Mouse (Mus musculus) spleen, embryonic (tissue): Measurements from ENCODE around the gene Mthfsd.
"Not testable (repeated sequence)": the region's sequence is repeated elsewhere in the genome, so short reads cannot be mapped to it uniquely, and the experiment has no call there.

ENCODE experiments used
- CTCF ChIA-PET: fragments of 350-600 bp; sonication (Branson Sonifier 250); formaldehyde crosslinking; loops from one replicate; lab custom pipeline; 2022; lab: Charles Lee

The Mthfsd gene

DNA sequence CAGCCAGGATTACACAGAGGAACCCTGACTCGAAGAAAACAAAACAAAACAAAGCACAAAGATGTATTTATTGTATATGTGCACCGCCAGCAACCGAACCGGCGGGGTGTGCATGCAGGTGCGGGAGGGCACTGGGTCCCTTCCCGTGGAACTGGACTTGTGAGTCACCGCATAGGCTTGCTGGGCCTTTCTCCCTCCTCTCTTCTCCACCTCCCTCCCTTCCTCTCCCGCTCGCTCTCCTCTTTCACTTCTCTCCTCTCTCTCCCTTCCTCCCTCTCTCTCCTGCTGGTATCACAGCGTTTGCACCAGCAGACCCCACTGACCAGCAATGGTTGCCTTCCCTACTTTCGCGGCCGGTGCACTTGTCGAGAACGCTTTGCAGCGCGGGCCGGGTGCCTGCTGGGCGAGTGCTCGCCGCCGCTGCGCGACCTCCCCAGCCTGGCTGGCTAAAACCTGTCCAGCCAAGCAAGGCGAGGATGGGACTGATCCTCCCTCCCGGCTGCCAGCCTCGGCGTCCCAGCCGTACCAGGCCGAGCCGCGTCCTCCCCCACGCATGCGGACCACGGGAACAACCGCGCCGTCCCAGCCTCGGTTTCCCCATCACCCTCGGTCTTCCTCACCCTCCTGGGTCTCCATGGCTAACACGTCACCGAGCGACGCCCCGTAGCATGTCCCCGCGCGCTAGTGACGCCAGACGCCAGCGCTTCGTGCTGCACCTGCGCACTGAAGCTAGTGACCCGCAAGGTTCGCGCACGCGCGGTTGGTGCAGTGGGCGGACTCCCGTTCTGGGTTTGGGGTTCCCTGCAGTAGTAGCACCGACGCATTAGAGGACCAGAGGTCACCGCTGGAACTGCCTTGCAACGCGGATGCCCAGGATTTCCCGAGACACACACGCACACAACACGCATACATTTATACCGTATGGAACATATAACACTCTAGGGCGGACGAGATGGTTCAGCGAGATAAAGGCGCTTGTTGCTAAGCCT, at the start of gene Mthfsd:
Gene Mthfsd (minus strand): TSS at position 725 of the 989 bp plus-strand sequence.
- CTCF ChIA-PET = interaction anchor here (0.8 kb wide), 1 partner anchor 10 kb away, joined by 3 read pairs; no protein-coding TSS in a partner anchor

DNA sequence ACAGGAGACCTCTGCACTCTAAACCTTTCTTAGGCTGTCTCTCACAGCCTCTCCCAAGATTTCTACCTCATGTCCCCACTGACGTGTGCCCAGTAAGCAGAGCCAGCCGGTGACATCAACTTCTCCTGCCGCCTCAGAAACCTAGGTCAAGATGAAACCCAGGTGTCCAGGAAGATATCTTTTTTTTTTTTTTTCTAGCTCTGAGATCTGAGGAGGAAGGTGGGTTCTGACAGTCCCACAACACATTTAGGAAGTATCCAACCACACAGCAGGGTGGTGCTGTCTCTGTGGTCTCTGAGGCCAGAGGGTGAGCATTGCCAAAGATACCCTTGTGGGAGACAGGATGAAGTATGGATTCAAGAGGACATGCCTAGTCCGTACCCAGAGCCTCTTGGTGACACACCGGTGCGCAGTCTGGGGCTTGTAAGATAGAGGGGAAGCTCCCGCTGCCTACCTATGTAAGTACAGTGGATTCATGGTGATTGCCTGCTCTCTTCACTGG, 48.8 kb upstream of the Mthfsd start:
- CTCF ChIA-PET = interaction anchor here (1.2 kb wide), 1 partner anchor 1072 kb away, joined by 9 read pairs; no protein-coding TSS in a partner anchor

DNA sequence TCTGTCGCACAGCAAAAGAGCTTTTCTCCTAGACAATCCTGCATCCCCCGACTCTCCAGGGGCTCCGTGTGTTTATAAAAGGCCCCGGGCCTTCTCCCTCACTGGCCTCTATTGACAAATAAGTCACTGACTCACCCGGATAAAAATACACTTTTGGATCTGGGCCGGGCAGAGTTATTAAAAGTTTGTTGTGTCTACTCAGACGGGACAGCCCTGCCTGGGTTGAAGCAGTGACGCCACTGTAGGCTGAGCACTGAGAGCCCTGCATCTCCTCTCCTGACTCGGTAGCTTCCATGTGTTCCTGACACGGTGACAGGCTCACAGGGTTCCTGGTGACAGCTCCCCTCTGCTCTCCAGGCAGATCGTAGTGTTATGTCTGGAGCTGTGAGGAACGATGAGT, 44.2 kb upstream of the Mthfsd start:
- CTCF ChIA-PET = no interaction called here

DNA sequence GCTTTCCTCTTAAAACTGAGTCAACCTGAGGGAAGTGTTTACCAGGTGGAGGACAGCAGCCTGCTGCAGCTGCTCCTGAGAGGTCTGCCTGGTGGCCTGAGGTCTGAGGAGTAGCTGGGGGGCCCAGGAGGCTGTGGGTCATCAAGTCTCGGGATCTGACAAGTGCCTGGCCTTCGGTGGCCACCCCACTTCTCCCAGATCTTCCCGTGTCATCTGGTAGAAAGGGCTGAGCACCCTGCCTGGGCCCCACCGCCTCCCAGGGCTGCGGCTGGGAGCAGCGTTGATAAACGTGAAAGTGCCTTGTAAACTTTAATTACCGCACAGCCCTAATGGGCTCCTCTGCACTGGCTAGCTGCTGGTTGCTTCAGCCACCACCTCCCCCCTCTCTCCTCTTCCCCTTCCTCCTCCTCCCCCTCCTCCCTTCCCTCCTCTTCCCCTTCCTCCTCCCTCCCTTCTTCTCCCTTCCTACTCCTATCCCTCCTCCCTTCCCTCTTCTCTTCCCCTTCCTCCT, 40.4 kb upstream of the Mthfsd start:
- CTCF ChIA-PET = no interaction called here

DNA sequence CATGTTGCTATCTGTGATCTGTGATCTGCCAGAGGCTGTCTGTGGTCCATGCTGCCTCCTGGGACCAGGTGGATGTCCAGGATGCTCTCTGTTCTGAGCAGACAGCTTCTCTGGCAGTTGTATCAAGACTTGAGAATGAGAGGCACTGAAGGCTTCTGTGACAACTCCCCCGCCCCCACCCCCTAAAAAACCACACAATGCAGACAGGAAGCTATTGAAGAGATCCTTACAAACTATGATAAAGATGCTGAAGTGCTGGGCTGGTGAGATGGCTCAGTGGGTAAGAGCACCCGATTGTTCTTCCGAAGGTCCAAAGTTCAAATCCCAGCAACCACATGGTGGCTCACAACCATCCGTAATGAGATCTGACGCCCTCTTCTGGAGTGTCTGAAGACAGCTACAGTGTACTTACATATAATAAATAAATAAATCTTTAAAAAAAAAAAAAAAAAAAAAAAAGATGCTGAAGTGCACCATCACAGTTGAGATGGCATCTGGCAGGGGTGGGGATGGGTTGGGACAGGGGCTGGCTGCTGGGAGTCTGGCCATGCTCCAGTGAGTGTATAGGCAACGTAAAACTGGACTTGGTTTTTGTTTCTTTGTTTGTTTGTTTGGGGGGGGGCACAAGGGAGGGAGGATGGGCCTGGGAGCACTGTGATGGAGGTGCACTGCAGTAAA, 37.4 kb upstream of the Mthfsd start:
- CTCF ChIA-PET = not testable (repeated sequence)

DNA sequence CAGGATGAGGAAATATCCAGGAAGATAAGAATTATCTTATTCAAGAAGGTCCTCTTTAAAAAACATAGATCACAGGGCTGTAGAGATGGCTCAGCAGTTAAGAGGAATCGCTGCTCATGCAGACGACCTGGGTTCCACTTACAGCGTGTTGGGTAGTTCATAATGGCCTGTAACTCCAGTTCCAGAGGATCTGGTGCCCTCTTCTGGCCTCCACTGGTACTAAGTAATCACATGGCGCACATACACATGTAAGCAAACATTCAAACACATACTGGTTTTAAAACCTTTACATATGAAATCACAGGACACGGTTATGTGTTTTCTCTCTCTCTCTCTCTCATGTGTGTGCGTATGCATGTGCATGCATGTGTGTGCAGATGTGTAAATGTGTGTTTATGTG, 28.7 kb upstream of the Mthfsd start:
- CTCF ChIA-PET = no interaction called here

DNA sequence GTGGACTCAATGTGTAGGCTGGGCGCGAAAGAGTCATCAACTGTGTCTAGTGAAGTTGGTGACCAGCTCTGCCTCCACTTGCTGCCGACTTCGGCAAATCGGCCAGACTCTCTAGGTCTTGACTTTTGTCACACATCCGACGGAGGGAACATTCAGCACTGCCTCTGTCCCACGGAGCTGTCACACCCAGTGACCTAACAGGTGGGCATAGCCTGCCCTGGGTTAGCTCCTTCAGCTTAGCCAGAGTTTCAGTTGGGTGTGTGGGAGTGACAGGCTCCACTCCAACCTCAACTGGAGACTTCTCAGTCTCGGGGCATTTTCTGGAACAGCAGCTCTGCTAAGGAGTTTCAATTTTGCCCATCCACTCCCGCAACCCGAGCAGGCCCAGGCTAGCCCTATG, 26.3 kb upstream of the Mthfsd start:
- CTCF ChIA-PET = no interaction called here

DNA sequence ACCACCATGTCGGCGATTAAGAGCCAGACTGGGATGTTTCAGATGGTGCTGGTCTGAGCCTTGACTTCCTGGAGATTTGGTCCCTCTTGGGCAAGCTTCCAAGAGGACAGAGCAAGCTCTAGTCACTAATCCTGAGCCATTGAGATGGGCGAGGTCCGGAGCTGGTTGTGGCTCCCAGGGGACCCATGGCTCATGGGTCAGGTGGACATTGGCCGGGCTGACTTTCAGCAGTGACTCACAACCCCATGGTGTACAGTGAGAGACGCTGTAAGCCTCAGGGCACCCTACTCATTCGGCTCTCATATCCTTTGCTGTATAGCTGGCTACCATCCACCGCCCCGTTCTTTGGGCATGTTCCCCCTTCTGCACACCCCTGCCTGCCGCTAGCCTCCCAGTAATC, 25.9 kb upstream of the Mthfsd start:
- CTCF ChIA-PET = no interaction called here

DNA sequence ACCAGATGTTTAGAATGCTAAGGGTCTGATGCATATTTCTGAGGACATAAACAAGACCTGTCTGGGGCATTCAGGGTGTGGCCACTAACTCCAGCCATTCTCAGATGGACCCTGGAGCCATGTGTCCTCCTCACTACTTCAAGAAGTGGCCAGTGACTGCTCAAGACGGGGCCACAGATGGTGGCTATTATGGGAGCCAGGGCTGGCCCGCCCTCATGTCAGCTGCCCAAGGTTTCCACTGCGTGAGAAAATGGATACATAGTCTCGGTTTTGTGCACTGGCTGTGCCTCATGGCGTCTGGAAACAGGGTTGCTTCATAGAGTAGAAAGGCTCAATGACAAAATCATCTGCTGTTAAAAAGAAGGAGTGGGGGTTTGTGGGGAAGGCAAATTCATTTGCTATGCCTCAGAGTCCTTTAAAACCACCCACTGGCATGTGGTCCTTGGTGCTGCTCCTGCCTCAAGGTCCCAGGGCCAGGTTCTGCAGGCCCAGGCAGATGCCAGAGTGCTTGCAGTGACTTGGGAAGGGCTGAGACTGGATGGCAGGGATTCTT, 24.8 kb upstream of the Mthfsd start:
- CTCF ChIA-PET = no interaction called here

DNA sequence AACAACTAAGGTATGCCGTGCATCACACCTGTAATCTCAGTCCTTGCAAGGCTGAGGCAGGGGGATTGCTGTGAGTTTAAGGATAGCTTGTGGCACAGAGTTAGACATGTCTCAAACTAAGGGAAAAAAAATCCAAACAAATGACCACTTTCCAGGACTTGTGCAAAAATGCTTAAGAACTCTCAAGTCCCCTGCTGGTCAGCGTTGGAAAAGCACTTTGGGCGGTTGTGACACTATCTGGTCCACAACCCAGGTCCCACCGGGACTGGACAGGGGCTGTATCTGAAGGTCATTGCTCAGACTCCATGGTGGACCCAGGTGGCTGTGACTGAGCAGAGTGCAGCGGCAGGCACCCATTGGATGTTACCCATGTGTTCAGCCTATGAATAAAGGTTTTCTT, 22.3 kb upstream of the Mthfsd start:
- CTCF ChIA-PET = no interaction called here

DNA sequence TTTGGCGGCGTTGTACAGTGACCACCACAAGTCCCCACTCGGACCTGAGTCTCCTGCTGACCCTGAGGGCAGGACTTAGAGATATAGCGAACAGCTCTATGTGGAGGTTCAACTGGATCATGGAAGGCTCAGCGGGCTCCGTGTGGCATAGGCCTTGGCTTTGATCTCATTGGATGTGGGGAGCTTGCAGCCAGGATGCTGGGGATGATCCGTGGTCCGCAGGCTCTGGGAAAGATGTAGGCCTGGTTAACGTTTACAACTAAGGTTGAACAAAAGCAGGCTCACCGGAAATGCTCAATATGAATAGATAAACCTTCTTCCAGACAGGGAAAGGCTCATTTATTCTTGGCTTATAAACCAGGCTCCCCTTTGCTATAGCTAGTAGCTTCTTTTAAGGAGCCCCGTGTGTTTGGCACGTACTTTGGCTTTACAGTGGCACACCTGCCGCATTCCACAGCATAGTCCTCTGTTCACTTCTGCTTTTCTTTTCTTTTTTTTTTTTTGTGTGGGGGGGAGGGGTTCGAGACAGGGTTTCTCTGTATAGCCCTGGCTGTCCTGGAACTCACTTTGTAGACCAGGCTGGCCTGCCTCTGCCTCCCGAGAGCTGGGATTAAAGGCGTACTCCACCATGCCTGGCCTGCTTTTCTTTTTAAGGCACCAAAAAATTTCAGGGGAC, 21.2 kb upstream of the Mthfsd start:
- CTCF ChIA-PET = no interaction called here

DNA sequence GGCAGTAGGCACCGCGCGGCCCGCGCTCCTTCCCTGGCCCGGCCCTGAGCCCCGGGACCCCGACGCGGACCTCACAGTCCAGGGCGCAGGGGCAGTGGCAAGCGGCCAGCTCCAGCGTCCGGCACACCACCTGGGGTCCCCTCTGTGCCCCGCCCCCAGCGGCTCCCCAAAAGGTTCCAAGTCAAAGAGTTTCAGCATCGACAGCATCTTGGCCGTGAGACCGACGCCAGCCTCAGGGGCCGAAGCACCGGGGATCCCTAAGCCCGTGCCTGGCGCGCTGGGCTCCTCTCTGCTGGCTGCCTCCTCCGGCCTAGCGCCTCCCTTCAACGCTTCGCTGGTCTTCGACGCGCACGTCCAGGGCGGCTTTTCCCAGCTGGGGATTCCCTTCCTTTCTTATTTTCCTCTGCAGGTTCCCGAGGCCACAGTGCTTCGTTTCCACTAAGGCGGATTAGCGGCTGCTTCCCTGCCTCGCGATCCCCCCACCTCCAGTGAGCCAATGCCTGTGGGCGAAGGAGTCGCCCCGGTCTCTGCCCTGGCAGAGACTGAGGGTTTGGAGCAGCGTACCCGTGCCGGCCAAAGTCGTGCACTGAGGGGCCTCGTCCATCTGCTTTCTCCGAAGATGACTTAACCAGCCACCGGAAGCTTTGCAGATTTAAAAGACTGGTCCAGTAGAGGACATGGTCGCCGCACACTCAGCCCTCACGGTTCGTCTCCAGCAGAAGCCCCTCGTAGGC, 20.5 kb upstream of the Mthfsd start:
- CTCF ChIA-PET = no interaction called here

DNA sequence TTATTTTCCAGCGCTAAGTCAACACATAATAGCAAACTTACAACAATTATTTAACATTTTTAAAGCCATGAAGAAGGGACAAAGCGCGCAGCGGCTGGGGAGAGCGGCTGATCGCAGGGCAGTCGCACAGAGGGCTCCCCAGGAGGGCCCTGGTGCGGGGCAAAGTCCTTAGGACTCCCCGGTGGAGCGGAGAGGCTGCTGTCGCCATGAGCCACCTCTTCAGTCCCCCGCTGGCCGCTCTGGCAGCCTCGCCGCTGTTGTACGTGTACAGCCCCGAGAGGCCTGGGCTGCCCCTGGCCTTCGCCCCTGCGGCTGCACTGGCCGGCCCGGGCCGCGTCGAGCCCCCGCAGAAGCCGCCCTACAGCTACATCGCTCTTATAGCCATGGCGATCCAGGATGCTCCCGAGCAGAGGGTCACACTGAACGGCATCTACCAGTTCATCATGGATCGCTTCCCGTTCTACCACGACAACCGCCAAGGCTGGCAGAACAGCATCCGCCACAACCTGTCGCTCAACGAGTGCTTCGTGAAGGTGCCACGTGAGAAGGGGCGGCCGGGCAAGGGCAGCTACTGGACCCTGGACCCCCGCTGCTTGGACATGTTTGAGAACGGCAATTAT, 19.7 kb upstream of the Mthfsd start, which contains the start of gene Foxl1:
Gene Foxl1 (plus strand): TSS at position 185 of the 620 bp plus-strand sequence.
- CTCF ChIA-PET = no interaction called here

DNA sequence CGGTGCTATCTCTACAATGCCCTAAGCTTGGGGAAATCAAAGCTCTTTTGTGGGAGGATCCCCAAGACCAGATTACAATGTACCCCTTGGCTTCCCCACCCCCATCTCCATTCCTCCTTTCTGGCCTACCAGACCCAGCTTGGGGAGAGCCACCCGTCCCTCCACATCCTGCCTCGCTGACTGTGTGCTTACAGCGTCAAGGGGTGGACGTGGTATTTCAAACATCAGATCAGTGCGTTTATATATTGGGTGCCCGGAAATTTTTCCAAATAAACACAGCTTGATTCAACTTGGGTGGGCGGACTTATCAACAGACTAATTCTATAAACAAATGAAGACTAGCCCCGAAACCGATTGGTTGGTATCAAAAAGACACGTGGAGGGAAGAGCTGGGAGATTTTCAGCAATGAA, 19.1 kb upstream of the Mthfsd start:
- CTCF ChIA-PET = no interaction called here

DNA sequence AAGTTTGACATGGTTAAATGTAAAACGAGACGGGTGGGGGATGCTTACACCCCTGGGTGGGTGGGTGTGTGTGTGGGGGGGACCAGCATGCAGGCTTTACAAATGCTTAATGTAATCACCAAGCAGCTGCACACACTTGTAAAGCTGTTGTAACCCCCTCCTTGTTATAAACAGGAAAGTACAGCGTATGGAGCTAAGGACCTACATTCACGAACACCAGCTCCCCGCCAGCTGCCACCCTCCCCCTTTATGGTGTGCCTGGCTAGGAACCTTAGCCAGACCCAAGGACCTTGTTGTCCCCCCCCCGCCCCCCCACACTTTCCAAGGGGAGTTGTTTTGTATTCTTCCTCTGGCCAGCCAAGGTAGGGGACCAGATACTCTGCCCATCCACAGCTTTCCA, 18.5 kb upstream of the Mthfsd start:
- CTCF ChIA-PET = no interaction called here

DNA sequence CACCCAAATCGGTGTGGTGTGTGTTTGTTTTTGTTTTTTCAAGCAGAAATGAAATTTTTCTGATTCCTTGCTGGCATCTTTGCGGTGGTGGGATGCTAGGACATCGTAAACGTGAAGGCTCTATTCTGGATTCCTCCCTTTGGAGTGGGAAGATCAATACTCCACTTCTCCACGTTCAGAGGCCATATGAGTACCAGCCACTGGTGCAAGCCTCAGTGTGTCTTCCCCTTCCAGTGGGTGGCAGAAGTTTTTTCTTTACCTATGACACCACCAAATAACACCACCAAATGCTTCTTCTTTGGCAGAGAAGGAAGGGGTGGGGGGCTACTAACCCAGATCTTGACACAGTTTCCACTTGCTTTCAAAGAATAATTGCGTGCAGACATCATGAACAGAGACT, 18.0 kb upstream of the Mthfsd start:
- CTCF ChIA-PET = no interaction called here

DNA sequence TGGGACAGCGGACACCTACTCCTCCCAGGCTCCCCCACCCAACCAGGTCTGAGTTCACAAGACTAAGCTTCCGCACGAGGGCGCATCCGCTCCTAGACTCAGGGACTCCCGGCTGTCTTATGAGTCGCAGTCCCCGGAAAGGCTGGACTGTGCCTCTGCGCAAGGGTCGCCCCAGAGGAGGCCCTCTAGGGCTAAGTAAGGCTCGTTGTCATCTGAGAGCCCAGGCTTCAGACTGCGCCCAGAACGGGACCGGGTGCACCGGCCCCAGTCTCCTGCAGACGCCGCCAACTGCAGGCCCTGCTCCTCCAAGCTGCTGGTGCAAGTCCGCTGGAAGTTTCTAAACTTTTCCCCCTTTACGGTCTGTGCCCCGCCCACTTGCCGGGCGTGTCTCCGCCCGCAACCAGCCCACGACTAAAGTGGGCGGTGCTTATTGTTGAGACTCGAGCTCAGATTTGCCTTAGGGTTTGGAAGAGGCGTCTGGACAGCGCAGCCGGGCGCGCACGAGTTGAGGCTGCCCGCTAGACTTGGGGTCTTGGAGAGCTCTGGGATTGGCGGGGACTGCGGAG, 17.2 kb upstream of the Mthfsd start:
- CTCF ChIA-PET = no interaction called here

DNA sequence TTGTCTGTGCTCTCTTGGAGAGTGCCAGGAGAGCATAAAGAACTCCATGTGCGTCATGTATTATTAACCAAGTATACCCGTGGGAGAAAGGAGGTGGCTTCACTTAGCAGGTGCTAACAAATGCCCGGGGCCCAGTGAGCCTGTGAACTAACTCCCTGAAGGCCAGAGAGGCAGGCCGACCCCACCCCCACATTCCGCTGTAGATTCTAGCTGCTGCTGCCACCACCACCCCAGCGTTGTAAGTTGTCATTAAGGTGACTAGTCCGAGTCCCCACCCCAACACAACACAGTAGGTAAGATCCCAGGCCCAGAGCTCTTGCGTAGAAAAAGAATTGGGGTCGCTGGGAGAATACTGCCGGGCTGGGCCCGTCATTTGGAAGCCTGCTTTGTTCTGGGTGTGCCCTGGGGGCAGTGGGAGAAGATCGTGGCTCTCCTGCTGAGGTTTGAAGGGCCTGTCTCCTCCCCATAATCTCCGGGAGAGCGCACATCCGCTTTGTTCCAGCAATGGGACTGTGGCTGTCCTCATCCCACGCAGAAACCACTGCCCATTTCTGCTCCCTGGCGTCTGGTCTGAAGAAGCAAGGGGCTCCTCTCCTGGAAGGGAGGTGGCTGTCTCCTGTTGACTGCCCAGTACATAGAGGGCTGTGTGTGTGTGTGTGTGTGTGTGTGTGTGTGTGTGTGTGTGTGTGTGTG, 16.5 kb upstream of the Mthfsd start:
- CTCF ChIA-PET = no interaction called here

DNA sequence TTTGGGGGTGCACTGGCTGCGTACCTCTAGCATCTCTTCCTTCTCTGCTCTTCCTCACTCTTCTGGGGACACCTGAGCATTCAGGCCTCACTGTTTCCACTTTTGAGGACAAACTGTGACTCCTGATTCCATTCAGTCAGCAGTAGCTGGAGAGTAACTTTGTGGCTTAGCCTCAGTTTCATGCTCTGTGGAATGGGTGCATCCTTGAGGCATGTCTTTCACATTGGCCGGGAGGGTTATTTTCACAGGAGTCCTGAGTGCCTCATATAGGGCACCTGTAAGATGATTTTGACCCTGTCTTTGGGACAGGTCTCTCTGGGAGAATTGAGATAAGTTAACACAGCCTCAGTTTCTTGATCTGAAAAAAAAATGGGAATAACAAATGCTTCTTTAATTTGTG, 14.9 kb upstream of the Mthfsd start:
- CTCF ChIA-PET = no interaction called here
